Mouse (Mus musculus) bone marrow, adult 2 months (tissue): ENCODE results near the gene Nek2. TPM values are rescaled to one million over a fixed set of nuclear protein-coding genes. Genes with fewer than 3 reads are reported as not detected.

ENCODE experiments used
- H3K27ac ChIP-seq: fragments of 200-500 bp; 2 replicates; pipeline ENCODE4 v1.5.1; 2012; ENCODE audit warnings: low read depth, mild to moderate bottlenecking, control low read depth, inconsistent platforms, low read length; ENCODE audit not compliant: control insufficient read depth, poor library complexity, insufficient read depth
- H3K4me1 ChIP-seq: fragments of 200-500 bp; 2 replicates; pipeline ENCODE4 v1.6.1; 2011; ENCODE audit warnings: low read length; ENCODE audit not compliant: control insufficient read depth, insufficient read depth
- H3K4me3 ChIP-seq: fragments of 200-500 bp; replicated peaks from 2 replicates; pipeline ENCODE3; 2011; ENCODE audit warnings: mild to moderate bottlenecking, low read depth, low read length, control low read depth; ENCODE audit not compliant: control insufficient read depth
- CTCF ChIP-seq: fragments of 200-500 bp; IDR thresholded peaks from 2 replicates; pipeline ENCODE4 v1.5.1; 2011; ENCODE audit warnings: low read length, control low read depth; ENCODE audit not compliant: control insufficient read depth, insufficient read depth
- POLR2A ChIP-seq: fragments of 200-500 bp; IDR thresholded peaks from 2 replicates; pipeline ENCODE4 v1.6.1; 2011; ENCODE audit warnings: low read depth, mild to moderate bottlenecking, control low read depth, low read length, borderline replicate concordance; ENCODE audit not compliant: control insufficient read depth
- WGBS: fragments of 180-500 bp; shearing (Covaris S2); methylation state at CpG from one replicate; pipeline ENCODE4 v1.1.7; 2018; 5-methylcytosine and 5-hydroxymethylcytosine counted together
- polyA plus RNA-seq: library from polyadenylated mRNA; stranded (reverse); fragments of >200 nt; gene quantifications from 2 replicates; pipeline ENCODE4 v1.2.4, GENCODE M21; 2011; ENCODE audit warnings: low replicate concordance; ENCODE audit not compliant: missing spikeins, insufficient read depth, insufficient read length

The Nek2 gene
- polyA plus RNA-seq, 1 experiment = 23.5 TPM

DNA sequence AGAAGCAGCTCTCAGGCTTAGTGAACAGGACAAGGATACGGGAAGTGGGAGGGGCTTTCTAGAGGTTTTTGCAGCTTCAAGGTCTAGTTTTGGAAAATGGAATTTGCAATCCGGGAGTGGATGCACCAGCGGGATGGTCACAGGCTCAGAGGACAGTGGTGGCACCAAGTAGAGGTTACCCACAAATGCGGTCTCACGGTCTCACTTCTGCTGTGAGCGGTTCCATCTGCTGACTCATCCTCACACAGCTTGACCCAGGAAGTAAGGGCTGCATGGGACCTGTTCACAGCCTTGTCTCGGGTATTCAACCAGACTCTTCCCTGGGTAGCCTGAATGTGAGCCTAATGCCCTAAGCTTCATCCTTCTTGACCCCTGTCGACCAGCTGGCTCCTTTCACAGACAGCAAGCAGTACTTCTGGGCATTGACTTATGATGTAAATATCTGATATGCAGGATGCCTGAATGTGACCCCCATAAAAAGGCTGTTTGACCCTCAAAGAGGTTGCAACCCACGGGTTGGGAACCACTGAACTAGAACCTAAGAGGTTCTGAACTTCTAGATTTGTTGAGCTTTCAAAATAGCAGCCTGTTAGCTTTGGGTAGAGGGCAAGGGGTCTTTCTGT, 54.5 kb downstream of the Nek2 start:
- TF ChIP-seq POLR2A = no peak
- TF ChIP-seq CTCF = no peak
- Histone ChIP-seq H3K4me1 (no peaks in the 10 kb centered on the region; the same call in 1 of the 2 replicates), H3K4me3 (no peak overlapping the region), H3K27ac (no peak overlapping the region)
- WGBS = 36% methylated on average over 9 of the region's 9 CpGs

DNA sequence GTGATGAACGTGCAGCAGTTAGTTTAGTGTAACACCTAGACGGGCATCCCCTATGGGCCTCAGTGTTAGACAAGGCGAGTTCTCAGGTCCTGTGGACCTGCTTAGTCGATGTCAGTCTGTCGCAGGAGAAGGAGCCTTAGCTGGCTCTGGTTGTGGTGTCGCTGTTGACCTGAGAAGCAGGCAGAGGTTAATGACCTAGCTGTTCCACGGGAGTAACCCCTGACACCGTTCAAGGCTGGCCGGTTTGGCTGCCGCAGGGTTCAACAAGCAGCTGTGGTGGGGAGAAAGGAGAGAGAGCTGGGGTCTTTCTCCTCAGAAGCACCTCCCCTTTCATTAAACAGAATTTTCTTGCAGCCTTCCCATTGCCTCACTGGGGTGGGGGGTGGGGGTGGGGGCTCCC, 56.4 kb downstream of the Nek2 start:
- Histone ChIP-seq H3K4me3 (no peak overlapping the region), H3K27ac (no peak overlapping the region)
- no peak for TF ChIP-seq POLR2A
- no peak for TF ChIP-seq CTCF

DNA sequence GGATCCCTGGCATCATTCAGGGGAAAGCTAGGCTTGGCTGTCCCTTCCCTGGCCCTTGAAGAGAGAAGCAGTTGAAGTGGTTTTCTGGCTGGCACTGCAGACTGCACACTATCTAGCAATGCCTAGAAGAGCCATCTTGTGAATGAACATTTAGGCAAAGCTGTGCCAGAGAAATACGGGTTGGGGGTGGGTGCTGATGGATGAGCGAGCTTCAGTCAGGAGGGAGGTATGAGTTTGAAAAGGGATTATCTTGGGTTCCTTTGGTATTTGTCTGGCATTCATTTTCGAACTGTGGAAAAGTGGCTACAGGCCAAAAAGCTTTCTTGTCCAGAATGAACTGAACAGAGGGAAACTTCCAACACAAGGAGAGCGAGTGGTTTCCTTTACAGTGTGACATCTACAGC, 57.3 kb downstream of the Nek2 start:
- Histone ChIP-seq H3K4me3 (no peak overlapping the region), H3K27ac (no peak overlapping the region), H3K4me1 (no peaks in the 10 kb centered on the region; the same call in 1 of the 2 replicates)
- no peak for TF ChIP-seq POLR2A
- no peak for TF ChIP-seq CTCF
- WGBS = 81% methylated on average over 4 of the region's 4 CpGs

More for the DNA sequence above, 56.4 kb downstream of the Nek2 start:
- no peaks in the 10 kb centered on the region; the same call in 1 of the 2 replicates for H3K4me1 ChIP-seq
- WGBS = 80% methylated on average over 10 of the region's 10 CpGs

DNA sequence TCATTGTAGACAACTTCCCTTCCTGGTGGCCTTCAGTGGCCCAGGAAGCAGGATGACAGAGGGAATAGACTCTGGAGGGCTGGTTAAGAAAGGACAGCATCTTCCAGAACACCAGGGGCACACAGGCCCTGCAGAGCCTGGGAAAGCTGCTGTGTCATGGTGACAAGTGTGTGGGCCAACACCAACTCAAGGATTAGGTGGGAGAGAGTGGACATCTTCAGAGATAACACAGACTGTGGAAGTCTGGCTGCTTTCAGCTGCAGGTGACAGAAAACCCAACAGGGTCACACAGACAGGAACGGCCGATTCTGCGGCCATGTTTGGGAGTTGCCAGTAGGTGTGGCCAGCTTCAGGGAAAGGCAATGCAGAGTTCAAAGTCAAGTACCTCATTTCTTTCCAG, 59.0 kb downstream of the Nek2 start:
- Histone ChIP-seq H3K4me3 (no peak overlapping the region), H3K27ac (no peak overlapping the region), H3K4me1 (no peaks in the 10 kb centered on the region; the same call in 1 of the 2 replicates)
- 70% methylated on average over 3 of the region's 3 CpGs for WGBS
- TF ChIP-seq CTCF = no peak
- TF ChIP-seq POLR2A = no peak

DNA sequence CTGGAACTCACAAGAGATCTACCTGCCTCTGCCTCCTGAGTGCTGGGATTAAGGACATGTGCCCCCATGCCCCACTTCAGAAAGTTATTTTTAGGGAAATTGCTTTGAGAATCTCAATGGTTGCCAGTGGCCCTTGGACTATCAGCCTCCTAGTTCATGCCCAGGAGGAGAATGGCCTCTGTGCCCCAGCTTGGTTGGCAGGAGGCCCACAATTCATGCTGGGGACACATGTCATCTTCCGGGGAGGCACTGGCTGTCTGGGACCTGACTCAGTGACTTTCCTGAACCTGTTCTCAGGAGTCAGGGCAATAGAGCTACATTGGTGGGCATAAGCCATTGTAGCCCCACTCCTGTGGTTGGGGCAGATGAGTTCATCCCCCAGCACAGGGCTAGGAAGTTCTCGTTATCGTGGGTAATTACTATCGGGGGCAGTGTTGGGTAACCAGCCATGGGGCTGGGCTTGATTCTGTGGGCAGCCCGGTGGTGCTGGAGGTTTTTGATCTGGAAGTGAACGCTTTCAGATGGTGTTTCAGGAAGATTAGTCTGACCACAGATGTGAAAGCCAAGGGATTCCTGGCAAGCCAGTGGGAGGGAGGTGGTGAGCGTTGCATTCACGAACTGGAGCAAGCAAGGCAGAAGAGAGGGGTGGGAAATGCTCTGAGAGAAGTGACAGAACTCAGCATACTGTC, 59.8 kb downstream of the Nek2 start:
- Histone ChIP-seq H3K4me1 (no peaks in the 10 kb centered on the region; the same call in 1 of the 2 replicates), H3K27ac (no peak overlapping the region), H3K4me3 (no peak overlapping the region)
- TF ChIP-seq POLR2A (no peak), CTCF (no peak)
- WGBS = 6% methylated on average over 8 of the region's 8 CpGs

DNA sequence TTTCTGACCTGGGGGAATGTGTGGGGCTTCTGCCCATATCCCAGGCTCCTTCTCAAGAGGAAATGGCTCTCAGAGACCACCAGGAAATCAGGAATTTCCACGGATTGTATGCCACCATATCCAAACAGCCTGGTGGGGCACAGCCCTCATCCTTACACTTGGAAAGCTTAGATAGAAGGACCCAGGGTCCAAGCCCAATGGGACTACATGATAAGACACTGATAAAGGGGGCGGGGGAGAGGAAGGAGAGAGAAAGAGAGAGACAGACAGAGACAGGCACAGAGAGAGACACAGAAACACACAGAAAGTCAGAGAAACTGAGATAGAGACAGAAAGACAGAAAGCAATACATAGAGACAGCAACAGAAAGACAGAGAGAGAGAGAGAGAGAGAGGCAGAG, 60.4 kb downstream of the Nek2 start:
- H3K4me1 ChIP-seq = no peaks in the 10 kb centered on the region; the same call in 1 of the 2 replicates
- WGBS = 23% methylated on average over 2 of the region's 2 CpGs
- no peak overlapping the region for H3K27ac ChIP-seq
- TF ChIP-seq POLR2A (no peak), CTCF (no peak)
- no peak overlapping the region for H3K4me3 ChIP-seq

Other genes starting within 250 kb of the Nek2 start
- 23.5 and 24.8 TPM in 2 replicates for gene Dtl, start 245.9 kb upstream of the Nek2 start, polyA plus RNA-seq
- gene Ints7, start 245.8 kb upstream of the Nek2 start, polyA plus RNA-seq = 21.0 and 32.1 TPM in 2 replicates
- gene Lpgat1, start 103.6 kb upstream of the Nek2 start, polyA plus RNA-seq = 5.9 and 21.1 TPM in 2 replicates
- 5.0 and 7.9 TPM in 2 replicates for gene Slc30a1, start 85.3 kb downstream of the Nek2 start, polyA plus RNA-seq
- not detected in 2 replicates for gene Rd3, start 155.9 kb downstream of the Nek2 start, polyA plus RNA-seq